ENCODE assay signal across 22 mouse cellular contexts in the genomic region with DNA sequence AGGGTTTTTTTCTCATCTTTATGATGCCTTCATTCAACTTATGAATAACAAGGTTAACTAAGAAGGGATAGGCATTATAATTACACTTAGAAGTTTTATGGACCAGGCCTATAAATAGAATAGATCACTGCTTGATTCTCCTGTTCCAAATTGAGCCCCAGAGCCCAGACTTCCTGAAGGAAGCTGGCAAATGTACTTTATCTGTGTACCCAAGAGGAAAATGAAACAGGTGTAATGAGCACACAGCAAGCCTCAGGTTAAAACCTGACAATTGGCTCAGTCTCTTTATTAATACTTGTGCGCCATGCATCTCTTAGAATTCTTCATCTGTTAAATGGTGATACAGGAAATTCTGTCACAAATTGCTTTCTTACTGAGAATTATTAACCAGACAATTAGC.
DNase-seq lines count a peak whose midpoint lies in the region; ATAC-seq and TF ChIP-seq lines count a peak whose summit lies in the region.
"Had no signal": no experiment of that assay in that cellular context is flagged by ENCODE, and none has a peak within 500 bp of the region (broad histone marks: within the 10 kb centered on the region; RNA-seq: fewer than 3 reads in every experiment).

No protein-coding gene starts in this region.

- H3K4me1 ChIP-seq in liver, postnatal 0 days (ENCODE audit: insufficient read depth) = no peaks in the 10 kb centered on the region

- H3K27me3 ChIP-seq in liver, postnatal 0 days (ENCODE audit: insufficient read depth, low read length) = no peaks in the 10 kb centered on the region
- H3K27me3 ChIP-seq: CH12.LX, Patski had no signal

- no peak overlapping the region for H3K27ac ChIP-seq in liver, postnatal 0 days (ENCODE audit: low read depth)

- H3K36me3 ChIP-seq in liver, postnatal 0 days (replicated peaks; ENCODE audit: insufficient read depth, low read length) = no peaks in the 10 kb centered on the region
- H3K36me3 ChIP-seq: G1E had no signal

- no peak overlapping the region for H3K4me3 ChIP-seq in liver, postnatal 0 days (ENCODE audit: low read depth, low read length)

- no peaks in the 10 kb centered on the region for H3K9me3 ChIP-seq in liver, postnatal 0 days (ENCODE audit: low read length)
- H3K9me3 ChIP-seq: G1E had no signal

- no peak for TF ChIP-seq CTCF in liver, postnatal 0 days (IDR thresholded peaks at IDR 0.05; ENCODE audit: low read depth)

- no peak for TF ChIP-seq EP300 in liver, postnatal 0 days (IDR thresholded peaks at IDR 0.05; ENCODE audit: low read depth)

- peak; percentile 29 for DNase-seq in cerebellum, adult 11-12 months
- peak; percentile 52 for DNase-seq in cerebellum, adult 9-10 months
- no peak for DNase-seq in cerebellum, adult 8-10 months
- peak; percentile 28 for DNase-seq in cerebellum, adult 9-11 months
- no peak for DNase-seq in cerebellum, postnatal 4 days (ENCODE audit: low spot score in 2 of 2)
- peak; percentile 37 for DNase-seq in brain, adult 2 months (ENCODE audit: low read depth, low spot score)
- no peak for DNase-seq in liver, postnatal 0 days
- DNase-seq: adrenal gland, adult 2 months; adrenal gland, adult 8-10 months; adrenal gland, postnatal 10 days; adrenal gland, postnatal 14 days; adrenal gland, postnatal 25 days; adrenal gland, postnatal 36 days; B cell, adult 2 months; cerebellum, adult 11 months; cerebellum, postnatal 10 days had no signal

- H3K4me2 ChIP-seq in liver, postnatal 0 days (ENCODE audit: low read depth, low read length) = no peak overlapping the region

- H3K9ac ChIP-seq in liver, postnatal 0 days (replicated peaks) = no peak overlapping the region

- ATAC-seq in cerebellum, adult (ENCODE audit: insufficient number of reproducible peaks, low FRiP score, low TSS enrichment) = no peak
- no peak for ATAC-seq in liver, postnatal 0 days
- ATAC-seq: activated CD4-positive, CD25-positive, alpha-beta regulatory T cell, adult 4 months; CD4-positive, CD25-positive, alpha-beta regulatory T cell, adult 4 months; Patski had no signal

- 85% methylated on average over 1 of the region's 1 CpGs for WGBS in liver, postnatal 0 days (ENCODE audit: insufficient replicate concordance)

Comparison
In these comparisons a context has a peak if more than half of its experiments do, and no peak if none do; other contexts are left out.
1. DNase-seq: peak in cerebellum, adult 11-12 months (single experiment), cerebellum, adult 9-10 months (single experiment), cerebellum, adult 9-11 months (single experiment) and brain, adult 2 months (single experiment); none in cerebellum, adult 8-10 months (single experiment), cerebellum, postnatal 4 days (0 of 2) and liver, postnatal 0 days (single experiment).